Mouse (Mus musculus) retina, postnatal 1 day (tissue): Measurements from ENCODE around the gene Ttll4.

ENCODE experiments used
- DNase-seq: peaks from one replicate; pipeline ENCODE4 v3.0.0-alpha.2; 2012

The Ttll4 gene

DNA sequence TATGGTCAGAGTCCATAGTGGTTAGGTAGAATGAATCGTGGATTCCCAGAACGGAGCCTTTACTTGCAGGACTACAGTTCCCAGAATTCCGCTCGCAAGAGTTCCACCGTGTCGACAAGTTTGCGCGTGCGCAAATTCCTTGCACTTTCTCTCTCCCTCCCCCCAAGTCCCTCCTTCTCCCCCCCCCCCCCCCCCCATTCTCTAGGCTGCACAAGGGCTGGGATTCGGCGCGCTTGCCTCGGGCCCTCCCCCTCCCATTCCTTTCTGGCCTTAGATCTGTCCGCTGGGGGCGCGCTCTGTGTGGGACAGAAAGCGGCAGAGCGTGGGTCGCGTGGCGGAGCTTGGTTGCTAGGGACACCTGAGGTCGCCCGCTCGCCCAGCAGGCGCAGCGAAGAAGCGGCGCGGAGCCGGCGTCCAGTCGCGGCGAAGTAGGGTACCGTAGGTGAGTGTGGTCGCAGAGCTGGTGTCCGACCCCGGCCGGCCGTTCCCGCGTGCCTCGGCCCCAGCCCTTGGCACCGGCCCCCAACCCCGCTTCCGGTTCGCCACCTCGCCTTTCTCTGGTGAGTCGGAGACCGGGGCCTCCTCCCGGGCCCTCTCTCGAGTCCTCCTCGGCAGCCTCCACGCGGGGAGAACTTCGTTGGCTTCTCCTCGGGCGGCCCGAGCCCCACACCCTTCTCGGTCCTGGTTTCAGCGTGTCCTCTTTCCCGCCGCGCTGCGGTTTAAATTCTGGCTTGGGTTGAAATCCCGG, at the start of gene Ttll4:
Gene Ttll4, plus strand, starts transcription at position 298 of the 748 bp plus-strand sequence.
- peak; percentile 98 for DNase-seq

DNA sequence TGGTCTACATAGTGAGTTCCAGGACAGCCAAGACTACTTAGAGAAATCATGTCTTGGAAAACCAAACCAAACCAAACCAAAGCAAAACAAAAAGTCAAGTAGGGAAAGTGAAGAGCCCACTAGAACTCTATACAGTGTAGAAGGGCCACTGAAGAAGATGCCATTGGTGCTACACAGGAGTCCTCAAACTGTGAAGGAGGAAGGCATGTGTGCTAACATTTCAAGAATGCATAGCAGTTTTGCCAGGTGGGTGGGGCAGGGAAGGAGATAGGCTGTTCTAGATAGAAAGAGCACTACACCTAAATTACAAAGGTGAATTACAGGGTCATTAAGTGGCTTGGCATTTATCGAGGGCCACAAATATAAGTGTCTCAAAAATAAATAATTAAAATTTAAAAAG, 37.4 kb upstream of the Ttll4 start:
- DNase-seq = no peak

DNA sequence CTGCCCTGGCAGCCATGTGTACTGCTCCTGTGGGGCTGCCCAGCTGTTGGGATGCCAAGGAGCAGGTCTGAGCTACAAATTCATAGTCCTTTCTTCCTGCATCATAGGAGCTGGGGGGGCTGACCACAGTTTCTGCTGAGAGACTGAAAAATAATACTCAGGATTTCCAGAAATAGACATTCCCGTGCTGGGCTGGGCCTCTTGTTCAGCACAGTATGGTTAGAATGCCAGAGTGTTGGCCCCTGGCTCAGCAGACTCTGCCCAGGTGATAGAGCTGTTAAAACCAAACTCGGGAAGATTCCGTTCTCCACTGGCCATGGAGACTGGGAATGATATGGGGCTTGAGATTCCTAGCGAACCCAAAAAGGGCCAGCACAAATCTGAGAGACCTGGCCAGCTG, 35.5 kb upstream of the Ttll4 start:
- DNase-seq = no peak

DNA sequence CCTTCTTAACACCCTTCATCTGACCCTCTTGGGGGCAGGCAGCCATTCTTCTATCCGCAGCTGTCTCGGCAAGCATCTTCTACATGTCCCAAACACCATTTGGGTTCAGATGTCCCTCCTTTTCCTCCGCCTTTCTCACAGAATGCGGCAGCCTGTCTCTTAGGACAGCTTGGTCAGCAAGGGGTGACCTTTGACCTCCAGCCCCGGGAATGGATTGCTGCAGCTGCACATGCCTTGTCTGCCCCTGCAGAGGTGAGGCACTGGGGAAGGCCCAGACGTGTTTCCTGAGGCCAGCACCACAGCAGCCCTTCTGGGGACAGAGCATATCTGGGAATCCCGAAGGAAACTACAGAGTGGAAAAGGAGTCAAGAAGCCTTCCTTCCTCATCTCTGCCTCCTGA, 33.5 kb upstream of the Ttll4 start:
- DNase-seq = no peak

DNA sequence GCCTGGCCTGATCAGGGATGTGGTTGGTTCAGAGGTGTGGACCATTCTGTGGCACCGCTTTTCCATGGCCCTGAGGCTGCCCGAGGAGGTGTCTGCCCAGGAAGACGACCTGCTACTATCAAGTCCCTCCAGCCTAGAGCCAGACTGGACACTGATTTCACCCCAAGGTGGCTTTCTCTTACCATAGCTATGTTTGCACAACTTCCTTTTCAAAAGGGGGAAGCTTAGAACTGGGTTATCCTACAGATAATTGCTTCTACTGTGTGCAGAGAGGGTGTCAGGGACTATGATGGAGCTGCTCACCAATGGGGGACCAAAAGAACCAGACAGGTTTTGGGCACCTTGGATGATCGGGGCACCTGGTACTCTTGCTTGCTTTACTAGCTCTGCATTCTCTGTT, 28.8 kb upstream of the Ttll4 start:
- DNase-seq = no peak

DNA sequence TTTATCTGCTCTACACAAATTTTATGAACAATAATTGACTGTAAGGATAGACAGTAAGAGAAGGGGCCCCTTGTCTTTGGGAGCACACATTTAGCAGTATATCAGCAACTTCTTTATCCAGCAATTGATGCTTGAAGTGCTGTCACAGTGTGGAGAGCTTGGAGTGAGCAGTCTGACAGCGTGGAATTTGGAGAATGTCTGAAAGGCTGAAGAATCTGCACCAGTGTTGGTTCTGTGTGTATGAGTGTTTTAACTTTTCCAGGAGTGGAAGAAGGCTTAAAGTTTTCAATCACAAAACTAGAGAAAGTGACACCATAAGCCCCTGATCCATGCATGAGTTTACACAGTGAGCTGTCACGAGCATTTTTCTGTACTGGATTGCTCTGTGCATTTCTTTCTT, 18.0 kb upstream of the Ttll4 start:
- DNase-seq = no peak

DNA sequence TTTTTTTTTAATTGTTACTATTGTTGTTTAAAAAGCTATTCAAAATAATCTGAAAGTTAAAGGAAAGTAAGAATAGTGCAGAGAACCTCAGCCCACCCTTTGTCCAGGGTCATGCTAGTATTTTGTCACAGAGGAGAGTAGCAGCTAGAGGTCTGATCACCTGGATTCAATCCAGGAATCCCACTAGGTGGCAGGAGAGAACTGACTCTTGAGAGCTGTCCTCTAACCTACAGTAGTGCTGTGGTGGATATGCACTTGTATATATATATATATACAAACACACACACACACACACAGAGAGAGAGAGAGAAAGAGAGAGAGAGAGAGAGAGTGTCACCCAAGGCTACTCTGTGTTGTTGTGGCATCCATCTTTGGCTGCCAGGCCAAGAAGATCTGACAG, 17.6 kb upstream of the Ttll4 start:
- DNase-seq = peak; percentile 53

DNA sequence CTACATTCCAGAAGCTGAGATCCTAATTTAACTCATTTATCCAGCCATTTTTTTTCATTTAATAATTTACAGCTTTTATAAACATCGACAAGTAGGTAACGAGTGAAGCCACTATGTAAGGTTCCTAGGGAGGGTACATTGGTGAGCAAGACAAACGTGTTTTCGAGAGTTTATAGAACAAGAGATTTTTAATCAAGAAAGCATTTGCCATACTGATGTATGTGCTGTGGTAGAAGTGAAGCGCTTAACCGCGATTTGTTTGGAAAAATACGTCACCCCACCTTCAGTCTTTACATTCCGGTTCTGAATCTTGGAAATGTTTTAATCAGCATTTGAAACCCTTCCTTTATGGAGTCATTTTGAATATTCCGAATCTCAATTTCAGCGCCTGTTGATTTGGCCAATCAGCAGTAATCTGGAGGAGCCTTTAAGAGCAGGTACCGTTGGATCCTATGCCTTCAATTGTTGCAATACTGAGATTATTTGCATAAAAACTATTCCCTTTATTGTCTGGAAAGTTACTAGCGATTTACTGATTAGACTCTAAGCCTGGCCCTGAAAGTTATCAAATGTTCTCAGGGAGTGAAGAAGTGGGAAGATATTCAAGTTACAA, 814 bp downstream of the Ttll4 start:
- peak; percentile 1 for DNase-seq

DNA sequence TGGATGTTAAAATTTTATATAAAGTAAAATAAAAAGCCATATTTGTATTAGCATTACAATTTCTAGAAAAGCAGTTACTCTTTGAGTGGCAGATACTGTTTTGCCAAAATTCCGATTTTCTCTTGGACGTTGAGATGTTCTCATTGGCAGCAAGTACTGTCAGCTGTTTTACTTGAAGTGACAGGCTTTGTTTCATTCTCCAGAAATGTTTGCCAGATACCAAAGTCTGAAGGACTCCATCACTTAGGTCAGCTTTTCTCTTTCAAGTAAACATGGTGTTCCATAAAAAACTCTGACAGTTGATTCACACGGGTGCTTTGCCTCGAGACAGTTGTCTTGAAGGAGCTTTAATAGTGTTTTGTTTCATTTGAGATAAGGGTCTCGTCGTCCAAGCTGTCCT, 3.6 kb downstream of the Ttll4 start:
- DNase-seq = no peak

DNA sequence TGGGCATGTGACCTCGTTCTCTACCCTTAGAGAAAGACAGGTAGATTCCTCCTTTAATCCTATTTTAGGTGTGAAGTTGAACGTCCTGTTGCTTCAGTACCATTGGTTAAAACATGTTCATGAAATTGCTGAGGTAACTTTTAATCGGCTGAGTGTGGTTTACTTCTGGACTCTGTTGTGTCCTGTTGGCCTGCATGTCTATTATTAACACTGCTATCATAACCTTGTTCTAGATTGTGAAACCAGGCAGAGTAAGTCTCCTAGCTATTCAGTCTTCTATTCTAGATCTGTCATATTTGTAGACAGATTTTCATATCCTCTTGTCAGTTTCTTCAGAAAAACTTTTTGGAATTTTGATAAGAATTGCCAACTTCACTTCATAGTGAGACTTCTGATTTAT, 6.8 kb downstream of the Ttll4 start:
- no peak for DNase-seq

DNA sequence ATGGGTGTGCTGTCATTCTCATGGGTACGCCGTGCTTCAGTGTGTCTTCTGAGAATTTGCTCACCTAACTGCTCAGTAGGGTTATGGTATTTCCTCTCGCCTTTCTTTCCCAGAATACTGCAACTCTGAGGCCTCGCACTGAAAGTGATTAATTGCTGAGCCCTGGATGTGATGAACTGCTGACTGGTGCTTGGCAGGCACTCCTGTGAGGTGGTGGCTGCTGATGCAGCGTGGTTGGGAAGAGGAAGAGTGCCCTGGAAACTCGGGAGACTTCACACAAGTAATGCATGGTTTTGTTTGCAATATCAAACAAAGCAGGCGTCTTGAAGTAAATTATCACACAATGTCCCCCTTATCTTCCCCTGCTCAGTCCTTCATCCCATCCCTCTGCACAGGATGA, 11.2 kb downstream of the Ttll4 start:
- DNase-seq = no peak

DNA sequence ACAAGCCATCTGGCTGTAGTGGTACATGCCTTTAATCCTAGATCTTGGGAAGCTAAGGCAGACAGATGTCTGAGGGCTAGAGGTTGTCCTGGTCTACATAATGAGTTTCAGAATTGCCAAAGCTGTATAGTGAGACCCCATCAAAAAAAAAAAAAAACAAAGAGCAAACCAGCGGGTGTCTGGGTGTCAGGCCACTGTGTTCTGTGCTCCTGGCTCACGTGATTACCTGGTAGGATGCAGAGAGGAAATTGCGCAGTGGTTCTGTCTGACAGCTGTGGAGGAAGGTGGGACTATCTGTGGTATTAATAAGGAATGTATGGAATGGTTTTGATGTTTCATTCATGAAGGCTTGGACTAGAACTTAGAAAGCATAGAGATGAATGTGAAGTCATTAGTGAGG, 15.3 kb downstream of the Ttll4 start:
- DNase-seq = no peak

DNA sequence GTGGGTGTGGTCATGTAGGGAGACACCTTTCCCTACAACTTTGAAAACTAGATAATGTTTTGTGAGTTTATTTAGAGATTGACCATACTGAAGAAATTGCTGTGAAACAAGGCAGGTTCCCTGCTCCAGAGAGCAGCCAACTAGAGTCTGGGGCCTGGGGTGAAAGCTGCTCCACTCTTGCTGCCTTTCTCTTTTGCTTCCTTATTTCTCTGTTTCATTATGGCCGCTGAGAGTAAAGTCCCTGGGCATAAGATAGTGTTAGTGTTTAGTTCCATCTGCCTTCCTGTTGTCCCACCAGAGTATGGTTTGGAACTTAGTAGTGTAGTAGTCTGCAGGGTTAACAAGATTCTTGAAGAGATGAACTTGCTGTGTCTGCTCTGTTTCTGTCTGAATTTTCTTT, 16.3 kb downstream of the Ttll4 start:
- DNase-seq = no peak

DNA sequence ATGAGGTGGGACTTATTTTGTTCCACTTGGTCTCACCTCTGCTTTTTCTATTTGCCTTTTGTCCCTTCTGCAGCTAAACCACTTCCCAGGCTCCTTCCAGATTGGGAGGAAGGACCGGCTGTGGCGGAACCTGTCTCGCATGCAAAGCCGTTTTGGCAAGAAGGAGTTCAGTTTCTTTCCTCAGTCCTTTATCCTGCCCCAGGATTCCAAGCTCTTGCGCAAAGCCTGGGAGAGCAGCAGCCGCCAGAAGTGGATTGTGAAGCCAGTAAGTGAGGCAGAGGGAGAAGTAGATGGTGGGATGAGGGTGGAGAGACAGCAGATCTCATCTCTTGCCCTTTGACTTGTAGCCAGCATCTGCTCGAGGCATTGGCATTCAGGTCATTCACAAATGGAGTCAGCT, 25.6 kb downstream of the Ttll4 start:
- DNase-seq = no peak

DNA sequence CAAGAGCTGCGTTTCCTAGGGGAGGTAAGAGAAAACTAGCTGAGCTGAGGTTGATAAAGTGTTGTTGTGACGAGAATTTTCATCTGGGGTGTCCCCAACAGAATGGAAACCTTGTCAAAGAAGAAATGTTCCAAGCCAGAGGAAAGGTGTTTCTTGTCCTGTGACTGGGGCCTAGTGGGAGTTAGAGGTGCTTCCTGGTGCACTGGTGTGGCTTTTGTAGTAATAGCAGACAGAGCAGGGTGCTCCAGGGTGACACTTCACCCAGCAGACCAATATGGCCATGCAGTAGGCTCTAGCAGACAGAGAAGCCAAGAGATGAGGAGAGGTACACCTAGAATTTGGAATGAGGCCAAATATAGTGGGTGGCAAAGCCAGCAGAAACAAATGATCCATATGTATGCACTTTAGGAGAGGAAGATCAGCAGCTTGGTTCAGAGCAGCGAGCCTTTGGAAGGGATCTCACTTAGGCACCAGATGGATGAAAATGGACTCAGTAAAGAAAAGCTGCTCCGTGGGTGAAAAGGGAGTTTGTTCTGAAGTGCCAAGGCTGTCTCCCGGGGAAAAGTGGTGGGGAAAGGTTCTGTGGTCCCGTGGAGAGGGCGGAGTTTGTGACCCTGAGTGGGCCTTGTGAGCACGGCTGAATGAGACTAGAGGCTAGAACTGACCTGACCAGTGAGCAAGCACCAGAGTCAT, 32.5 kb downstream of the Ttll4 start:
- DNase-seq = no peak

DNA sequence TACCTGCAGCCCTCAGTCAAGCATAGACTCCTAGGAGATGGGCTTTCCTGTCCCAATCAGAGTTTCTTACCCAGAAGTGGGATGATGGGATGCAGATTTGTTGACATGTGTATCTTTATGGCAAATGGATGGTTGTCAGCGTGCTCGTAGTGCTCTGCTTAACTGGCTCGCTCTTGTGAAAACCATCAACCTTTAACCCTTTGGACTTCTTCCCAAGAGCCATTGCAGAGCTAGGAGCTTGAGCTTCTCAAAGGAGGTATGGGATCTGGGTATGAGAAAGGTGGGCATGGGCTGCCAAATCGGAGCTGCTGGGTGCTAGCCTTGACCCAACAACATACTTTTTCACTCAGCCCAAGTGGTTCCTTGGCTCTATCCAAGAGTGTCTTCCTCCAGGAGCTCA, 34.3 kb downstream of the Ttll4 start:
- DNase-seq = no peak

DNA sequence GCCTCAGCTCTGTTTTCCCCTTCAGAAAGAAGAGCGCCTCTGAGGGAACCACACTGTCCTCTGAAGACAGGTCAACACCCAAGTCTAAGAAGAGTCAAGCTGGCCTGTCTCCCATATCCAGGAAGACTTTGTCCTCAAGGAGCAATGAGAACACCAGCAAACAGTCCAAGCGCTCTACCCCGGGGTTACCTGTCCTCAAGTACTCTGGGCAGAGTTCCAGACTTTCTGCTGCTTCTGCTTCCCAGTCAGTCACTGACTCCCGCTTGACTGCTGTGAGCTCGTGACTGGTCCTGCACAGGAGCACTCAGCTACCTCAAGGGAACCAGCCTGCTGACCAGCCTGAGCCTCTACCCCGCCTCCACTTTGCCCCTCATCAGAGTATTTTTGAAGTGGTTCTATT, 35.9 kb downstream of the Ttll4 start:
- no peak for DNase-seq

DNA sequence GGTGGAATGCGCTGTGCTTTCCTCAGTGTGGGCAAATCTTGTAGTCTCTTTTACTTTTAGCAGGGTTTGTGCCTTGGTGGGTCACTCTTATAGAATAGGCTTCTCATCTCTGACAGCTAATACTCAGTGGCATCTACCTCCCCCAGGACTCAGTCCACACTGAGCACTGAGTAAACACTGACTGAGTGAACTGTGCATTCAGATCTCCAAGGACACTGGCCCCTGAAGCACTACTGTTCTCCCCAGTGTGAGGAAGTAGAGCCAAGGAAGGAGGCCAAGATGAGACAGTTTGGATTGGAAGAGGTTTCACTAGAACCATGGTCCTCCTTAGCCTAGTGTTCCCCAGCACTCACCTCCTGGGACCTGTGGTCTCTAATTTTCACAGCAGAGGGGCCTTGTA, 36.8 kb downstream of the Ttll4 start:
- no peak for DNase-seq

DNA sequence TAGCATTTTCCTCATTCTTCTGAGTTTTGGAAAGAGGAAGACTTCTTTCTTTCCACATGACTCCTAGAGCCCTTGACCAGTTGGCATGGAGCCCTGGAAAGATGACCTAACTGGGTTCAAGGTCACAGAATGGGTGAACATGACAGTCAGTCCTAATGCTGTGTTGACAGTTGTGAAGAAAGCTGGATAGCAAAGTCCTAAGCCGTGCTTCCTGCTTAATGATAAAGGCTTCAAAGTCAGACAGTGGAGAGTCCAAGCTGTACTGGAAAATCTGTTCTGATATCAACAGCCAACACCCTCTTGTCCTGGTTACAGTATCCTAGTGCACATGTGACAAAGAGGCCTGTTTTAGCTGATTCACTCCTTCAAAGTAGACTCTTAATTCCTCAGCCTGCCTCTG, 37.2 kb downstream of the Ttll4 start:
- DNase-seq = no peak

DNA sequence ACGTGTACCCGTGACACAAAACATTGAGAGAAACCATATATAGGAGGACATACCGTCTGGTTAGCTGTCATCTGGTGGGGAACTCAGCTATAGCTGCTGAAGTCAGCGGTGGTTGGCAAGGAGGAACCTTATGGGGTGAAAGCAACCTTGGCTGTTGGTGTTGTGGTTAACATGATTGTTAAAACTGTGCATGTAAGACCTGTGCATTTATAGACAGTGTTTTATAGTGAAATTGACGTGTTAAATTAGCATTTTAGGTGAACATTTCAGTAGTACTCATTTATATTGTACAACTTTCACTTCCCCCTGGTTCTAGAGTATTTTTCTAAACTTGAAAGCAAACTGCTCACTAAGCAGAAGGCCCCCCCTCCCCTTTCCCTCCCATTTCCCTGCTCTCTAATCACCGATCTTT, 40.6 kb downstream of the Ttll4 start:
- no peak for DNase-seq

DNA sequence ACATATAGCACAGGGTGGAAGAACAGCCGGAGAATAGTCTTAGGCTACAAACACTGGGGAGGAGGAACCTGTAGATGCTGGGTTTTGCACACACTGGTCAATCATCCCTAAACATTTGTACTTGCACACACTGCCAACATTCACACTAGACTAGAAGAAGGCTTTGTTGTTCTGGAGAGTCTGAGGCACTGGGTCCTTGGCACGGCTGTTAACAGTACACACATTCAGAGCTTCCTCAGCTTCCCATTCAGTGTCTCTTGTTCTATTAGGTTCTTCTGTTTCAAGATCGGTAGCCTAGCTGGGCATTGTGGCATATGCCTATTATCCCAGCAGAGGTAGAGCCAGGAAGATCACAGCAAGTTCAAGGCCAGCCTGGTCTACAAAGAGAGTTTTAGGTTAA, 42.6 kb downstream of the Ttll4 start:
- DNase-seq = no peak

DNA sequence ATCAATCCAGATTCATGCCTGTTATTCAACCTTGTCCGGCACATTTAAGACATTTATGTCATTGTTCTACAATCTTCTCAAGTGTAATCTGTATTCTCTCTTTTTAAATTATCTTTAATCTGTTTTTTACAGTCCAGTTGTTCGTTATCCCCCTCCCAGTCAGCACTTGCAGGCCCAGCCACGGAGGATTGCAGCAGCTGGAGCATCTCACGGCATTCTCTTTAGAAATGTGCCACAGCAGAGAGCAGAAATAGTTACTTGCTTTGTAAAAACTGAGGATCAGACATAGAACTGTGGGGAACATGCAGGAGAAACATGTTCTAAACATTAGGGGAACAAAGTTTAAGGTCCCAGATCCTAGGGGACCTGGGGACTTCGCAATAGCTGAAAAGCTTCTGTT, 43.5 kb downstream of the Ttll4 start:
- no peak for DNase-seq

DNA sequence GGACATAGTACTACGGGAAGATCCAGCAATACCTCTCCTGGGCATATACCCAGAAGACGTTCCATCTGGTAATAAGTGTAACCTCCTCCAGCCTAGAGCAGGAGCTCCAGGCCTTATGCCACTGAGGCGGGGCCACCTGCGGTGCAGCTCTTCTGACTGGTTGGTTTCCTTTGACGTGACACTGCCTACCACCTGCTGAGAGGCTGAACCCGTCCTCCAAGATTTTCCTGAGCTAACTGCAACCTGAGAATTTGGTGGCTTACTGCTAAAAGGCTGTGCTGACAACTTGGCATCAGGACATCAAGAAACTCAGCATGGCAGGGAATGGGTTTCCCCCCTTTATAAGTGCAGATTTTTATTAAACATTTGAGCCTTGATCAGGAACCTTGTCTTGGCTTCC, 48.0 kb downstream of the Ttll4 start:
- DNase-seq = no peak

DNA sequence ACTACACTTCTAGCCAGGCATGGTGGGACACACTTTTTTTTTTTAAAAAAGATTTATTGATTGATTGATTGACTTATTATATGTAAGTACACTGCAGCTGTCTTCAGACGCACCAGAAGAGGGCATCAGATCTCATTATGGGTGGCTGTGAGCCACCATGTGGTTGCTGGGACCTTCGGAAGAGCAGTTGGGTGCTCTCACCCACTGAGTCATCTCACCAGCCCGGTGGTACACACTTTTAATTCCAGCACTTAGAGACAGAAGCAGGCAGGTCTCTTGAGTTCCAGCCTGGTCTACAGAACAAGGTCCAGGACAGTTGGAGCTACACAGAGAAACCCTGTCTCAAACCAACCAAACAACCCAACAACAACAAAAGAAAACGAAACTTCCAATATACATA, 50.5 kb downstream of the Ttll4 start:
- DNase-seq = no peak
